Mouse (Mus musculus): ENCODE data around the gene Duox2.

Duox2 gene

DNA sequence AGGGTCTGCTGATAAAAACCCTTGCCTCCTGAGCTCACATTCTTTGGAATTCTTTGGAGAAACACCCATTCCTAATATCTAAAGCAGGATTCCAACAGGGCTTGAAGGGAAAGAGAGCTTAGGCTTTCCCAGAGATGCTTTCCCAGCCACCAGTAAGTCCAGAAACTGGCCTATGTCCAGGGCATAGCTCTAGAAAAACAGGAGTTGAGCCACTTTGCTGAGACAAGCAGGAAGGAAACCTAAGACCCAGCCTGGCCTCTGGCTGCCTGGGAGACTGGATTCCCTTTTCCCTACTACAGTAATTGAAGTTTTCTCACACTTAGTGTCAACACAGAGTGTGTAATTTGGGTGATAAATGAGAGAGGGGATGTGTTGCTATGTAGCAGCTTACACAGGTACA is 61.9 kb downstream of the Duox2 start:
- peak in 1 of 2 experiments; percentile 31 for DNase-seq

DNA sequence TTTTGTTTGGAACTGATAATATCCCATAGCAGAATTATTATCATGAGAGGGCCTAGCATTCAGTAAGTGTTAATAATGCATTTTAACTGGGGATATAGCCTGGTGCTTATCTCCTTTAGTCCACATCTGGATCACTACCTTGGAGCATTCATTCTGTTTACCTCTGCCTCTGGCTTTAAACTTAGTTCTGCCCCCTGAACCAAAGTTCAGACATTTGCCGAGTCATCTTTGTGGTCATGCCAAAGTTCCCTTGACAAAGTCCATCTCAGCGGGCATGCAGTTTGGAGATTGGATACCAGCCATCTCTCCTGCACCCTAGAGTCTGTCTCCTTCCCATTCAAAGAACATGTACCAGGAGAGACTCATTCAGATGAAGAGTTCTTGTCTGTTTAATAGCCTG is 62.8 kb downstream of the Duox2 start:
- no peak for DNase-seq

DNA sequence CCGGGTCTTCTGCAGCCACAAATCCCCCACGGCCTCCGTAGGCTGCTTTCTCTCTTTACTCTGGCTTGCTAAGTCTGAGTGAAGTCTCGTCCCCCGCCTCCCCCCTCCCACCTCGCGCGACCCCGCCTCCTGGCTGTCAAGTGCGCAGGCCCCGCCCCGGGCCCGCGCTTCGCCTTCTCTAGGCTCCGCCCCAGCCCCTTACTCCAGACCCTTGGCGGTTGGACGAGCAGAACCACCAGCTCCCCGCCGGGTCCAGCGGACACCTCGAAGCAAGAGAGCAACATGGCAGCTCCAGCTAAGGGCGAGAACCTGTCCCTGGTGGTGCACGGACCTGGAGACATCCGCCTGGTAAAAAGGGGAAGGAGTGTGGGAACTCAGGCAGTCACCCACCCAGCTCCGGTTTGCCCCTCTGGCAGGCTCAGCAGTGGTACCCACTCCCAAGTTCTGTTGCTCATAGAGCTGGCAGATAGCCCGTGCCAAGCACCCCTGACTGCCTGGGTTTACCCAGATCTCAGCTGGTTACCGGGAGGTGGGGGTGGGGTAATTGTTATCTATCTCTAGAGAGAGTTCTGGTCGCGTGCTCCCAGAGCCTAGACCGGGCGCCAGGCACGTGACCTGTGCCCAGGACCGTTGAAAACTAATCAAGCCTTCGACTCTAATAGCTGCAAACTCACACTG is 63.5 kb downstream of the Duox2 start, which contains the start of gene Sord:
Gene Sord, plus strand, starts transcription at position 139 of the 678 bp plus-strand sequence.
- peak; percentile 68 to 69 for DNase-seq

DNA sequence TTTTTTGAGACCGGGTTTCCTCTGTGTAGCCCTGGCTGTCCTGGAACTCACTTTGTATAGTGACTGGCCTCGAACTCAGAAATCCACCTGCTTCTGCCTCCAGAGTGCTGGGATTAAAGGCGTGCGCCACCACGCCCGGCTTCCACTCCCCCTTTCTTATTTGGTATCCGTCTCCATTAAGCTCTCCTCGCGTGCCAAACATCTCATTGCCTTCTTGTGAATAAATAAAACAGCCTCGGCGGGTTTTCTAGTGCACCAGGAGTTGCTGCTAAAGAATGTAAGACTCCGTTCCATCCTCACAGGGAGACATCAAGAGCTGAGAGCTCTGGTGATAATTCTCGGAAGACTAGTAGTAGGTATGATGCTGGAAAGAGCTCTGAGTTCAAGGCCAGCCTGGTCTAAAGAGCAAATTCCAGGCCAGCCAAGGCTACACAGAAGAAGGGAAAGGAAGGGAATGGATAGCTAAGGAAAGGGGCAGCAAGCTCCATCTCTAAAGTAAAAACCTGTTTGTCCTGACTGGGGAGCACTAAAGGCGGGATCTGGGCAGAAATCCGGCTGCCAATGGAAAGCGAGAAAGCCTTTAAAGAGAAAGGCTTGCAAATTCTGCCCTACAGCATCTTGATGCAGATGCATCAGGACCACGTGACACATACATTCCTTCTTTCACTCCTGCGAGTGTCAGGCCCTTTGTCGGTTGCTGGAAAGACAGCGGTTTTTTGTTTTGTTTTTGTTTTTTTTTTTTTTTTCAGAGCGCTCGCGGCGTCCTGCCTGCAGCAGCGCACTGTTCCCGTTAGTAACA is 64.3 kb downstream of the Duox2 start:
- peak; percentile 23 to 46 for DNase-seq

DNA sequence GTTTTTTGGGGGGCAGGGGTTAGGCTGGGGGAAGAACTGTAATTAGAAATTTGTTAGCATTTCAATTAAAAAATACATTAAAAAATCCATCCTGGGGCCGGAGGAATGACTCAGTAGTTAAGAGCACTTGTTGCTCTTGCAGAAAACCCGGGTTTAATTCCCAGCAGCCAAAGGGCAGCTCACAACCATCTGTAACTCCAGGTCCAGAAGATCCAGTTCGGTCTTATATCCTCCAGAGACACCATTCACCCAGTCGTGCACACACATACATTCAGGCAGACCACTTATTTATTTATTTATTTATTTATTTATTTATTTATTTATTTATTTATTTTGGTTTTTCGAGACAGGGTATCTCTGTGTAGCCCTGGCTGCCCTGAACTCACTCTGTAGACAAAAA is 64.9 kb downstream of the Duox2 start:
- no peak for DNase-seq

DNA sequence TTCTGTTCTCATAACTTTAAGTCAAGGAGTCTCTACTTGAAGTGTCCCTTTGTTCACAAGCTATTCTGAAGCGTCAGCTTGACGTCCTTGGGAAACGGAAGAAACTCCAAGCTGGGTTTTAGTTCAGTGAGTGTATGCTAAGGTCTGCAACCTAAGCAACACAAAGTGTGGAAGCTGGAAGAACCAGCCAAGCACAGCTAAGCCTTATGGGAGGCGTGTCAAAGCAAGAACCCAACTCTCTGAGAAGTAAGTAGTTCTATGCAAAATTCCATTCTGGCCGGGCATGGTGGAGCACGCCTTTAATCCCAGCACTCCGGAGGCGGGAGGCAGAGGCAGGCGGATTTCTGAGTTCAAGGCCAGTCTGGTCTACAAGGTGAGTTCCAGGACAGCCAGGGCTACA is 66.6 kb downstream of the Duox2 start:
- DNase-seq = peak in 1 of 2 experiments; percentile 8

DNA sequence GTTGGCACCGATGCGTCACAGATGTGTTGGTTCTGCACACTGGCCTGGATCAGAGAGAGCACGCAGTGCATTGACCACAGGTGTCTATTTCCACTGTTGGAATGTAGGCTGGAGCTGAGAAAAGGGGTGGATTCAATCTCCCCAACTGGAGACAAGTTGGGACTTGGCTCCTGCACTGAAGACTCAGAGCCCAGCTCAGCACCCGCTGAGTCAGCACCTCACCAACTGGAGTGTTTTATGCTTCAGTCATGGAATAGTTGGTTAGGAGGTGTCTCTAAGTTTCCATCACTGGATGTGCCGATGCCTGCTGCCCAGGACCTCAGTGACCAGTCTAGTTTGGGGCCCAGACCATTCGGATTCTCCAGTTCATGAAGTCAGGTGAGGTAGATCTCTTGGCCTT is 67.9 kb downstream of the Duox2 start:
- no peak for DNase-seq
